Mouse (Mus musculus) forelimb bud, embryonic 11.5 days (tissue): Measurements from ENCODE around the gene Aldh3b3.

Source experiments
- DNase-seq: peaks from one replicate; pipeline ENCODE4 v3.0.0-alpha.2; 2012; ENCODE audit warnings: low read depth, low spot score

The Aldh3b3 gene

GRCm38 (mm10) chr19:3958470-3958869 is at the start of gene Aldh3b3:
Gene Aldh3b3 (plus strand): TSS chr19:3958645.
- no peak for DNase-seq

- no peak for DNase-seq
These were observed 48.2 kb upstream of the Aldh3b3 start for GRCm38 (mm10) chr19:3910206-3910605.

- peak; percentile 98 for DNase-seq
These were observed 45.9 kb upstream of the Aldh3b3 start, which contains the start of gene Ndufs8 for GRCm38 (mm10) chr19:3912337-3913204. Gene Ndufs8 (minus strand): TSS chr19:3912774.

- DNase-seq = no peak
These were observed 44.8 kb upstream of the Aldh3b3 start for GRCm38 (mm10) chr19:3913692-3914091.

- no peak for DNase-seq
These were observed 43.9 kb upstream of the Aldh3b3 start for GRCm38 (mm10) chr19:3914535-3914934.

GRCm38 (mm10) chr19:3916727-3917126 is 41.7 kb upstream of the Aldh3b3 start:
- DNase-seq = no peak

GRCm38 (mm10) chr19:3919928-3920327 is 38.5 kb upstream of the Aldh3b3 start:
- no peak for DNase-seq

GRCm38 (mm10) chr19:3922661-3923371 is 35.6 kb upstream of the Aldh3b3 start:
- no peak for DNase-seq

- no peak for DNase-seq
These were observed 34.9 kb upstream of the Aldh3b3 start for GRCm38 (mm10) chr19:3923586-3923985.

GRCm38 (mm10) chr19:3924190-3924589 is 34.3 kb upstream of the Aldh3b3 start:
- no peak for DNase-seq

GRCm38 (mm10) chr19:3924868-3925267 is 33.6 kb upstream of the Aldh3b3 start:
- no peak for DNase-seq

- DNase-seq = no peak
These were observed 32.6 kb upstream of the Aldh3b3 start for GRCm38 (mm10) chr19:3925859-3926258.

- DNase-seq = no peak
These were observed 32.2 kb upstream of the Aldh3b3 start for GRCm38 (mm10) chr19:3926279-3926678.

- DNase-seq = no peak
These were observed 31.8 kb upstream of the Aldh3b3 start for GRCm38 (mm10) chr19:3926685-3927084.

- DNase-seq = no peak
These were observed 30.5 kb upstream of the Aldh3b3 start for GRCm38 (mm10) chr19:3927989-3928388.

- no peak for DNase-seq
These were observed 29.7 kb upstream of the Aldh3b3 start for GRCm38 (mm10) chr19:3928779-3929178.

GRCm38 (mm10) chr19:3929211-3929941 is 29.1 kb upstream of the Aldh3b3 start, which contains the start of gene Aldh3b1:
Gene Aldh3b1 (minus strand): TSS chr19:3929808.
- no peak for DNase-seq

- DNase-seq = no peak
These were observed 28.0 kb upstream of the Aldh3b3 start for GRCm38 (mm10) chr19:3930262-3931057.

- DNase-seq = no peak
These were observed 26.7 kb upstream of the Aldh3b3 start for GRCm38 (mm10) chr19:3931716-3932115.

- peak; percentile 57 for DNase-seq
These were observed 23.2 kb upstream of the Aldh3b3 start, which contains the start of gene Unc93b1 for GRCm38 (mm10) chr19:3935032-3935895. Gene Unc93b1 (plus strand): TSS chr19:3935186.
